Mouse (Mus musculus): Measurements from ENCODE around the gene Vmn1r80. TPM values are rescaled to one million over a fixed set of nuclear protein-coding genes. Genes with fewer than 3 reads are reported as not detected.
"Not testable (repeated sequence)": the region's sequence is repeated elsewhere in the genome, so short reads cannot be mapped to it uniquely, and the experiment has no call there.

Vmn1r80 gene
- not detected in 2 replicates for polyA plus RNA-seq (2016; fragmentation: Nextera tagmentation; extraction: Ambion mirVana)

- no peak within 1 kb of the TSS for H3K4me2 ChIP-seq
- no peak within 1 kb of the TSS for H3K4me3 ChIP-seq (replicated peaks)
- H3K27ac ChIP-seq, result no peak within 1 kb of the TSS
- 0 out of 2 replicates have a peak, but pooled peaks cover 2% of the 10 kb centered on the region for H3K9me3 ChIP-seq
- 86% methylated on average over 1 of the region's 1 CpGs for WGBS
- H3K9ac ChIP-seq, result no peak within 1 kb of the TSS
- H3K36me3 ChIP-seq (replicated peaks), result no peaks in the 10 kb centered on the region
- H3K4me1 ChIP-seq, result no peaks in the 10 kb centered on the region
- ATAC-seq (ENCODE audit: low FRiP score), result no peak
- no peaks in the 10 kb centered on the region for H3K27me3 ChIP-seq
These were observed at the start of gene Vmn1r80 for GRCm38 (mm10) chr7:12188986-12189385. TSS of gene Vmn1r80 (plus strand) at chr7:12189286.

GRCm38 (mm10) chr7:12149957-12150356 is 39.1 kb upstream of the Vmn1r80 start, which contains the start of gene Vmn1r78:
TSS of gene Vmn1r78 (plus strand) at chr7:12150257.
- WGBS, result 64% methylated on average over 2 of the region's 2 CpGs
- Histone ChIP-seq H3K27me3 (no peaks in the 10 kb centered on the region), H3K4me3 (replicated peaks) (no peak within 1 kb of the TSS), H3K9me3 (0 out of 2 replicates have a peak, but pooled peaks cover 4% of the 10 kb centered on the region), H3K4me2 (no peak within 1 kb of the TSS), H3K27ac (no peak within 1 kb of the TSS), H3K4me1 (no peaks in the 10 kb centered on the region), H3K36me3 (replicated peaks) (no peaks in the 10 kb centered on the region), H3K9ac (no peak within 1 kb of the TSS)
- ATAC-seq (ENCODE audit: low FRiP score), result no peak

- not testable (repeated sequence) for H3K4me2 ChIP-seq; H3K9me3 ChIP-seq; ATAC-seq (ENCODE audit: low FRiP score); H3K27ac ChIP-seq; H3K36me3 ChIP-seq (replicated peaks); H3K9ac ChIP-seq; H3K4me3 ChIP-seq (replicated peaks); H3K27me3 ChIP-seq; H3K4me1 ChIP-seq
- WGBS, result 39% methylated on average over 1 of the region's 1 CpGs
These were observed 32.6 kb upstream of the Vmn1r80 start for GRCm38 (mm10) chr7:12156463-12156862.

GRCm38 (mm10) chr7:12170979-12171378 is 18.1 kb upstream of the Vmn1r80 start, which contains the start of gene Vmn1r79:
TSS of gene Vmn1r79 (plus strand) at chr7:12171279.
- H3K27me3 ChIP-seq; H3K36me3 ChIP-seq (replicated peaks); H3K27ac ChIP-seq; H3K4me3 ChIP-seq (replicated peaks); H3K4me2 ChIP-seq; H3K4me1 ChIP-seq; ATAC-seq (ENCODE audit: low FRiP score); H3K9me3 ChIP-seq; H3K9ac ChIP-seq: not testable (repeated sequence)

- not testable (repeated sequence) for H3K4me3 ChIP-seq (replicated peaks); ATAC-seq (ENCODE audit: low FRiP score)
- 55% methylated on average over 2 of the region's 2 CpGs for WGBS
These were observed 16.2 kb upstream of the Vmn1r80 start for GRCm38 (mm10) chr7:12172926-12173325.

GRCm38 (mm10) chr7:12204141-12204540 is 15.1 kb downstream of the Vmn1r80 start:
- Histone ChIP-seq H3K9me3 (peaks cover 15% of the 10 kb centered on the region), H3K27ac (no peak overlapping the region), H3K4me3 (replicated peaks) (no peak overlapping the region), H3K9ac (no peak overlapping the region), H3K4me2 (no peak overlapping the region), H3K27me3 (no peaks in the 10 kb centered on the region), H3K36me3 (replicated peaks) (no peaks in the 10 kb centered on the region), H3K4me1 (no peaks in the 10 kb centered on the region)
- WGBS, result 64% methylated on average over 2 of the region's 2 CpGs
- ATAC-seq (ENCODE audit: low FRiP score), result no peak

More at GRCm38 (mm10) chr7:12172926-12173325, 16.2 kb upstream of the Vmn1r80 start:
- not testable (repeated sequence) for H3K4me1 ChIP-seq; H3K27me3 ChIP-seq; H3K4me2 ChIP-seq; H3K9ac ChIP-seq; H3K9me3 ChIP-seq; H3K36me3 ChIP-seq (replicated peaks); H3K27ac ChIP-seq

Other genes with a start within 250 kb of the Vmn1r80 start
- not detected in 2 replicates for gene Vmn1r77, start 152.5 kb upstream of the Vmn1r80 start, polyA plus RNA-seq (2016; fragmentation: Nextera tagmentation; extraction: Ambion mirVana)
- gene Vmn1r78, start 39.0 kb upstream of the Vmn1r80 start, polyA plus RNA-seq (2016; fragmentation: Nextera tagmentation; extraction: Ambion mirVana), result not detected in 2 replicates
- gene Vmn1r79, start 18.0 kb upstream of the Vmn1r80 start, polyA plus RNA-seq (2016; fragmentation: Nextera tagmentation; extraction: Ambion mirVana), result not detected in 2 replicates
- not detected in 2 replicates for gene Vmn1r81, start 79.0 kb downstream of the Vmn1r80 start, polyA plus RNA-seq (2016; fragmentation: Nextera tagmentation; extraction: Ambion mirVana)
- not detected in 2 replicates for gene Vmn1r82, start 111.1 kb downstream of the Vmn1r80 start, polyA plus RNA-seq (2016; fragmentation: Nextera tagmentation; extraction: Ambion mirVana)
- 0.06 TPM in 1 of 2 replicates, not detected in the other for gene Vmn1r83, start 140.2 kb downstream of the Vmn1r80 start, polyA plus RNA-seq (2016; fragmentation: Nextera tagmentation; extraction: Ambion mirVana)
- not detected in 2 replicates for gene Vmn1r84, start 180.0 kb downstream of the Vmn1r80 start, polyA plus RNA-seq (2016; fragmentation: Nextera tagmentation; extraction: Ambion mirVana)
- 4.1 and 5.0 TPM in 2 replicates for gene Zfp551, start 233.5 kb downstream of the Vmn1r80 start, polyA plus RNA-seq (2016; fragmentation: Nextera tagmentation; extraction: Ambion mirVana)